Mouse (Mus musculus) kidney, postnatal 25 days (tissue): ENCODE data around the gene Rhoa.

ENCODE experiments used
- DNase-seq, 2 experiments: peaks; one replicate each; pipeline ENCODE4 v3.0.0; 2021; ENCODE audit warnings: mixed read lengths in 2 of 2

Rhoa gene

DNA sequence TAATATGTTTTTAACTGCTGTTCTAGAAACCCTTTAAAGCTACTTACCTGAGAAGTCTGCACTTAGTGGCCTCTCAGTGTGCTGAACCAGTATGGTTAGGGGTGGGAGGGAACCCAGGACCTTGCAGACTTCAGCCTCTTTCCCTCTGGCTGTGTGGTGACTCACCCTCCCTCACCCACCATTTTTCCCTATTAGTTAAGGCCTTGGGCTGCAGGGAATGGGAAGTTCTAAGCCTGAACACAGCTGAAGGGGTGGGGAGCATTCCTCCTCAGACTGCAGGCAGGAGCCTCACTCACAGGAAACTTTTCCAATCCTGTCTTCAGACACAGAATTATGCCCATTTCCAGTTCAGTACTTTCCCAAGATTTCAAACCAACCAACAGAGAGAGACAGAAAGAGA lies 35.9 kb downstream of the Rhoa start:
- peak; percentile 24 to 55 for DNase-seq

DNA sequence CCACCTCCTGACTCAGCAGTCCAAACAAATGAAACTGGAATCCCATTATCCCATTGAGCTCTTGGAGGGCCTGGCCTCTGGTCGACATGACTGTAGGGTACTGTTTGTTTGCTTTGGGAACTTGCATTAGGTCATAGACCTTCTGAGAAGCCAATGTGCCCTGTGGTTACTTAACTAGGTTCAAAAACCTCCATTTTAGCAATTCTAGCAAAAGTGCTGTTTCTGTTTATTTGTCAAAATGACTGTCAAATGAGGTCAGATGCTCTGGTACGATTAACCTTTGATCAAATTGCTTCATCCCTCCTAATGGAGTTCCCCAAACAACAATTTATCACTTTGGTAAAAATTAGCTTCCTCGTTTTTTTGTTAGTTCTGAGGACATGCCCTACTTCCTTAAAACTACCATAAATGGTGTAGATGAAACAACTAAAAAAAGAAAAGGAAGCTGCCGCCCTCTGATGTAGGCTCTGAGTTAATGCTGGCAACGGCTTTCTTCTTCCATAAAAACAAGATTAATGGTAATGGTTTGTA lies 36.4 kb downstream of the Rhoa start:
- DNase-seq, result peak; percentile 62 to 87

DNA sequence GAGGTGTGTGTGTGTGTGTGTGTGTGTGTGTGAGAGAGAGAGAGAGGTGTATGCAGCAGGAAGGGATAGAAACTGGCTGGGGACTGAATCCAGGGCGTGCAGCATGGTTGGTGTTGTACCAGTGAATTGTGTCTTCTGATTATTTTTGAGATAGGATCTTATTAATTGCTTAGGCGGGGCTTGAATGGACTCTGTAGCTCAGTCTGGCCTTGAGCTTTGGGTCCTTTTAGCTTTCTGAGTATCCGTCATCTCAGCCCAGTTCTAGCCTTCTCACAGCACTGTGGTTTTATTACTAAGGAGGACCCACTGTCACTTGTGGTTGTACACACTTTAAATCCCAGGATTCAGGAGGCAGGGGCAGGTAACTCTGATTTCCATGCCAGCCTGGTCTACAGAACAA lies 37.4 kb downstream of the Rhoa start:
- DNase-seq, result no peak

DNA sequence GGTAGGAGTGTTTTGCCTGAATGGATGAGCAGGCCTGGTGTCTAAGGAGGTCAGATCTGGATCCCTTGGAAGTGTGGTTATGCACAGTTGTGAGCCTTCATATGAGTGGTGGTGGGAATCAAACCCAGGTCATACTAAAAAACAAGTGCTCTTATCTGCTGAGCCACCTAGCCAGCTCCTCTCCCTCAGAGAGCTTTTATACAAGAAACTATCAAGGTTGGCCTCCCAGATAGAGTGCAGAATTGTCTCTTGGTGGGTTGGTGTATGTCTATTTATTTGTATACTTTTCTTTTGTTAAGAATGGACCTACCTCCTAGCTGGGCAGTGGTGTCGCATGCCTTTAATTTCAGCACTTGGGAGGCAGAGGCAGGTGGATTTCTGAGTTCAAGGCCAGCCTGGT lies 37.9 kb downstream of the Rhoa start:
- DNase-seq, result no peak

DNA sequence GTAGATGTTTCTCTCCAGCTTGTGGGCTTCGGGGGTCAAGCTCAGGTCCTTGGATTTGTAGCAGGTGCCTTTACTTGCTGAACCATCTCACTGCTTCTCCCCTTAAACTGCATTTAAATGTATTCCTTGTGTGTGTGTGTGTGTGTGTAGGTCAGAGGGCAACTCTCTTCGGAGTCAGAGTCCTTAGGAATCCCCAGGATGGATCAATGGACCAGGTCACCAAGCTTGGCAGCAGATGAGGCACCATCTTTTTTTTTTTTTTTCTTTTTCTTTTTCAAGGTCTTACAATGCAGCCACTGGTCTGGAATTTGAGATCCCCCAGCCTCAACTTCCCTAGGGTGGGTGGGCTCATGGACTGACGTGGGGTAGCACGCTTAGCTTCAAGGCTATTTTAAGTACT lies 38.5 kb downstream of the Rhoa start:
- no peak for DNase-seq

DNA sequence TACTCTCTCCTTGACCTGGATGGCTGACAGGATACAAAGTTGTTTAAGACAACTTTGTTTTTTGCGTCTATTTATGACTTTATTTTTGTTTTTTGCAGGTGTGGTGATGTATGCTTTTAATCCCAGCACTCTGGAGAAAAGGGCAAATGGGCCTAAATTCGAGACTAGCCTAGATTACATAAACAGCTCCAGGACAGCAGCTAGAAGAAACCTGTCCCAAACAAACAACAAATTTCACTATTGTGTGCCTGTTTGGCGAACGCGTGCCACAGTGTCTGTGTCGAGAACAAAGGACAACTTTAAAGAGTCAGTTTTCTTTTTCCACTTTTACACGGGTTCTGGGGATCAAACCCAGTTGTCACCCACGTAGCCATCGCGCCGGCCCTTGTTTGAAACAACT lies 41.1 kb downstream of the Rhoa start:
- no peak for DNase-seq

DNA sequence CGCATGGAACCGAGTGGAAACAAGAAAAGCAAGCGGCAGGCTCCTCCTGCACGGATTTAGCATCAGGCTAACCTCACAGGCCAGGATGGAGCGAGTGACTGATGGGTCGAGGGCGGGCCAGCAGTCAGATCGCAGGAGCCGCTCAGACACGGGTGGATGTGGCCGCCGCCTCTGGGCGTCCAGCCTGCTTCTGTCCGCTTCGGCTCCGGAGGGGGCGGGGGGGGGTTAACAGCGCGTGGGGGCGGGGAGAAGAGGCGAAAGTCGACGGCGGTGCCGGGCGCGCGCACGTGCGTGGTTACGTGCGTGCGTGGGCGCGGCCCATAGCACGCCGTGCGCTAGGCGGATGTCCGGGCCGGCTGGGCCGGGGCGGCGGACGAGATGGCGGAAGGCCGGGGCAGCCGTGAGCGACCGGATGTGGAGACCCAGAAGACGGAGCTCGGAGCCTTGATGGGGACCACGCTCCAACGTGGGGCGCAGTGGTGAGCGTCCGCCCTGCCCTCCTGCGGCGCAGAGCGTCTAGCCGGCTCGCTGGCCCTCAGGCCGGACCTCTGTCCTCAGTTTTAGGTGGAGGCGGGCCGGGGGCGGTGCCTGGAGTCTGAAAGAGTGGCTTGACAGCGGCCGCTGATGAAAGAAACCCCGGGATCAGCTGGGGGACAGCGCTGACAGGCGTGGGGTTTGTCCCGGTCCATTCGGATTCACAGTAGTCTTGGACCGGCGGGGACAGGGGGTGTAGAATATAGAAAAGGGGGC lies 41.8 kb downstream of the Rhoa start, which contains the start of gene Usp4:
Usp4 (plus strand) TSS at position 314 of the 750 bp plus-strand sequence.
- peak; percentile 95 to 96 for DNase-seq

DNA sequence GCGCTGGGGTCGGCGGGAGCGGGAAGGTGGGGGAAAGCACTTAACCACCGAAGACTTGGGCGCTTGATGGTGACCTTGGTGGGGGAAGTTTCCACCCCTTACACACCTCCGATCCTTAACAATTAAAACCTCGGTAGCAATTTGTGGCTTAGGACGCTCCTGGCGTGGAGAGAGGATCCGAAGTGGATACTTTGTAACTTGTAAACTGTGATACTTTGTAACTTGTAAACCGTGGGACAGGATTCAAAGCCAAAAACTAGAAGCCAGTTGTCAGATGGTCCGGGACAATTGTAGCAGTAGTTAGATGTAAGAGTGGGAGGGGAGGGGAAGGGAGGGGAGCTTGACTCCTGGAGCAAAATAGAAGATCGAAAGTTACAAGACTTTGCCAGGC lies 42.4 kb downstream of the Rhoa start:
- DNase-seq, result no peak

DNA sequence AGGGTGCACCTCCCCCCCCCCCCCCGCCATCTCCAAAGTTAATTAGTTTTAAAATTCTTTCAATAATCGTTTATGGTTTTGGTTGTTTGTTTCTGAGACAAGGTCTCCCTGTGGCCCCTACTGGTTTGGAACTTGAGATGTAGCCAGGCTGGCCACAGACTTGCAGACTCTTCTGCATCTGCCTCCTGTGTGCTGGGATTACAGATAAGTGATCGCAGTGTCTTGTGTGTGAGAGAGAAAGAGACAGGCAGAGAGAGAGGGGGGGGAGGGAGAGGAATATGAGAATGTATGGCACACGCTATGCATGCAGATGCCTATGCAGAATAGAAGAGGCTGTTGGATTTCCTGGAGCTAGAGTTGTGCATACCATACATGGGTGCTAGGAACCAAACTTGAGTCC lies 43.8 kb downstream of the Rhoa start:
- DNase-seq, result no peak

DNA sequence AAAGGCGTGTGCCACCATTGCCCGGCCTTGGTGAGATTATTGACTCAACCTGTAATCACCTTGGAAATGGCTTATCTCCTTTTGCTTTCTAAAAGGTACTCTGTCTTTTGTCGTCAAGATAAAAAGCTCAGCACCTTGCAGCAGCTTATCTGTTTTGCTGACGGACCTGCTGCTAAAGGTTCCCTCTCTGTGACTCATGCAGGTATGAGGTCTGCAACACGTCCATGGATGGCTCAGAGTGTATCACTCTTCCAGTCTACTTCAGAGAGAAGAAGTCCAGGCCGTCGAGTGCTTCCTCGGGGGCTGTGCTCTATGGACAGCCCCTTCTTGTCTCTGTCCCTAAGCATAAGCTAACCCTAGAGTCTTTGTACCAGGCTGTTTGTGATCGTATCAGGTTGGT lies 72.3 kb downstream of the Rhoa start:
- no peak for DNase-seq

DNA sequence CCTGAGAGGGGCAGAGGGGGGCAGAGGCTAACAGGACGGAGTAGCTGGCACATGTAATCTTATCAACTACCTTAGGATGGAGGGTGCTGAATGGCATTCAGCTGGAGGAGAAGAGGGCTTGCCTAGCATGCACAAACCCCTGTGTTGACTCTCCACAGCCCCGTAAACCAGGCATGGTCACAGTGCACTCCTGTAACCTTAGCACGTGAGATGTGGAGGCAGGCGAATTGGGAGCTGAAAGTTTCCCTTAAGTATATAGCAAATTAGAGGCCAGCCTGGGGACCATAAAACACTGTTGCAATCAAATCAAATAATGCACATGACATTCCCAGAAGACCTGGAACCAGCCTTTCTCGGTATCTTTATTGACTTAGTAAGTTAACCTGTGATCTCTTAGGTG lies 72.8 kb downstream of the Rhoa start:
- no peak for DNase-seq

DNA sequence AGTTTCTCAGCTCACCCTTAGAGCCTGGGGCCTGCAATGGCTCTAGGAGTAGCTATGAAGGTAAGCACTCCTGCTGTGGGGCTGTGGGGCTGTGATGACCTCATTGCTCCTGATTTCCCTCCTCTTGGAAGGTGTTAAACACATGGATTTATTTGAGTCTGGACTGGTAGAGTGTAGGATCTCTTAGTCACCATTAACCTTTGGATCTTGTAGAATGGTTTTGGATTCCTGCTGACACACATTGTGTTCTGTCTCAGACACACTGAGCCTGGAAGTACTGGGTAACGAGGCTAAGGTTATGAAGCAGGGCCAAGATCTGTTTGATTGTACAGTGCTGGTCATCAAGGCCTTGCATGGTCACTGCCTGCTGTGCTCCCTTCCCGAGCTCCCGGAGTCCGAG lies 73.4 kb downstream of the Rhoa start:
- no peak for DNase-seq

DNA sequence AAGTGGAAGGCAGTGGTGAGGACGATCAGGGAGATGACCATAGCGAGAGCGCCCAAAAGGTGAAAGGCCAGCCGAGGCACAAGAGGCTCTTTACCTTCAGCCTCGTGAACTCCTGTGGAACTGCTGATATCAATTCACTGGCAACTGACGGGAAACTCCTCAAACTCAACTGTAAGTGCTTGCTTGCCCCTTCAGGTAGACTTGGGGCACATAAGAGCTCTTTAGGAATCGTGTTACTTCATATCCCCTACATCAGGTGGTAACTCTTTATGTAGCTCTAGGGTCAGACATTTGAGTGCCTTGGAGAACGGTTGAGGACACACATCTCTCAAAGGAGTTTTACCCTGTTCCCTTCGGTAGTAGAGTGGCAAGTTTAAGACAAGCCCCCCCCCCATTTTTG lies 75.5 kb downstream of the Rhoa start:
- DNase-seq, result no peak

DNA sequence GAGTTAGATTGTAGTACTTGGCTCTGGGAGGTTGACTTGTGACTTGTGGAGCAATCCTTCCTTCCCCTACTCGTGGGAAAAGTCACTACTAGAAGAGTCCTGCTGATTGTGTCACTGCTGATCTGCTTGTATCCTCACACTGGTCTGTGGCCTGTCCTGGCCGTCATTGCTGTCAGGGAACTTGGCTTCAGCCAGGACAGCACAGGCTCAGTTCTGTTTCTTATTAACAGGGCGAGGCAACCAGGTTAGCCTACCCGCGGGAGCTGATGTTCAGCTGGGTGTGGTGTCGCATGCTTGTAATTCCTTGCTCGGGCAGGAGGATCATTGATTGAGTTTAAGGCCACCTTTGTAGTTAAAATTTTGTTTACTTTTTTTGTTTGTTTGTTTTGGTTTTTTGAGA lies 79.1 kb downstream of the Rhoa start:
- DNase-seq, result peak; percentile 56 to 76

DNA sequence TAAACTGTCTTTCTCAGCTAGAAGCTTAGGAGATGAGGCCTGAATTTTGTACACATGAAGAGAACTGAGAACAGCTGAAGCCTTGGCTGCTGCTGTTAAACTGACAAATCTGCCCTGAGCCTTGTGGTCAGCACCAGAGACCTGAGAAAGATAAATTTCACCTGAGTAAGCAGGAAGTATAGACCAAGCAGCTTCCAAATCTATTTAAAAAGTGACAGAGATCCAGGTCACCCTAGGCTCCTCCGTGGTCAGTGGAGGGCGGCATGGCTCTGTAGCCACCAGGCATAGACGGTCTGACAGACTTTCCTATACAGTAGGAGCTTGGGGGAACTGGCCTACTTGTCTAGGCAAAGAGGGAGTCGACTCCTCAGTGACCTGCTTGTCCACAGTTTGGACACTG lies 80.9 kb downstream of the Rhoa start:
- DNase-seq, result no peak
